Mouse (Mus musculus) limb, embryonic 14.5 days (tissue): ENCODE data around the gene Slamf6. TPM values are rescaled to one million over a fixed set of nuclear protein-coding genes. Genes with fewer than 3 reads are reported as not detected.

ENCODE experiments used
- ATAC-seq: fragments of 200-750 bp; cut with Nextera tagmentation; 2 replicates; pipeline ENCODE4 v1.8.0; 2017; ENCODE audit warnings: low read depth, moderate number of reproducible peaks, moderate TSS enrichment; ENCODE audit not compliant: low FRiP score
- DNase-seq: peaks from one replicate; pipeline ENCODE4 v3.0.0-alpha.2; 2015; ENCODE audit warnings: low spot score
- H3K27ac ChIP-seq: fragments of 300-500 bp; sonication (generic); replicated peaks from 2 replicates; pipeline ENCODE4 v1.5.1; 2014; ENCODE audit warnings: low read depth, mild to moderate bottlenecking, low read length, moderate library complexity, mixed read lengths
- H3K27me3 ChIP-seq: fragments of 300-500 bp; sonication (generic); 2 replicates; pipeline ENCODE4 v1.6.1; 2014; ENCODE audit warnings: low read length, mixed read lengths; ENCODE audit not compliant: control insufficient read depth, insufficient read depth
- H3K36me3 ChIP-seq: fragments of 300-500 bp; sonication (generic); 2 replicates; pipeline ENCODE4 v1.6.1; 2014; ENCODE audit warnings: mild to moderate bottlenecking, low read length, moderate library complexity, mixed read lengths; ENCODE audit not compliant: control insufficient read depth, insufficient read depth
- H3K4me1 ChIP-seq: fragments of 300-500 bp; sonication (generic); 2 replicates; pipeline ENCODE4 v1.6.1; 2014; ENCODE audit warnings: antibody characterized with exemption, low read length, mixed read lengths; ENCODE audit not compliant: control insufficient read depth, insufficient read depth
- H3K4me2 ChIP-seq: fragments of 300-500 bp; sonication (generic); replicated peaks from 2 replicates; pipeline ENCODE4 v1.6.1; 2014; ENCODE audit warnings: low read depth, mild to moderate bottlenecking, low read length, moderate library complexity; ENCODE audit not compliant: severe bottlenecking
- H3K4me3 ChIP-seq: fragments of 300-500 bp; sonication (generic); replicated peaks from 2 replicates; pipeline ENCODE4 v1.5.1; 2014; ENCODE audit warnings: low read length
- H3K9ac ChIP-seq: fragments of 300-500 bp; sonication (generic); 2 replicates; pipeline ENCODE4 v1.6.1; 2014; ENCODE audit warnings: mild to moderate bottlenecking, low read depth, low read length, moderate library complexity; ENCODE audit not compliant: severe bottlenecking
- H3K9me3 ChIP-seq: fragments of 300-500 bp; sonication (generic); 2 replicates; pipeline ENCODE4 v1.6.1; 2016; ENCODE audit warnings: low read length; ENCODE audit not compliant: control insufficient read depth
- POLR2A ChIP-seq: fragments of 200-500 bp; IDR thresholded peaks from 2 replicates; pipeline ENCODE4 v1.8.0; 2012; ENCODE audit warnings: inconsistent platforms, mild to moderate bottlenecking, moderate library complexity, borderline replicate concordance; ENCODE audit not compliant: insufficient read depth, insufficient read length; ENCODE audit errors: extremely low read depth
- WGBS: fragments of 180-500 bp; shearing (Covaris S2); extraction: QIAGEN DNeasy Blood & Tissue Kit; methylation state at CpG from one replicate; pipeline ENCODE4 v1.1.7; 2014; 5-methylcytosine and 5-hydroxymethylcytosine counted together
- polyA plus RNA-seq, 2 experiments: library from polyadenylated mRNA; depleted of rRNA in 1 of 2; stranded (reverse) in 1 of 2; unstranded in 1 of 2; fragments of >200 nt; fragmentation: Nextera tagmentation in 1 of 2; extraction: Ambion mirVana in 1 of 2; gene quantifications; 2 replicates each; pipeline versions ENCODE4 v1.2.1 to v1.2.3; 2012 to 2014

The Slamf6 gene
- polyA plus RNA-seq, 2 experiments, result 0.11 to 0.32 TPM

- no peak overlapping the region for H3K9ac ChIP-seq
- ATAC-seq (no peak), DNase-seq (no peak)
- H3K27ac ChIP-seq, result no peak overlapping the region
- H3K27me3 ChIP-seq, result no peaks in the 10 kb centered on the region
- no peak for TF ChIP-seq POLR2A
- H3K4me2 ChIP-seq, result no peak overlapping the region
- H3K4me3 ChIP-seq, result no peak overlapping the region
- no peaks in the 10 kb centered on the region for H3K4me1 ChIP-seq
- H3K9me3 ChIP-seq, result no peaks in the 10 kb centered on the region
- 75% methylated on average over 6 of the region's 6 CpGs for WGBS
- no peaks in the 10 kb centered on the region for H3K36me3 ChIP-seq
Observed at GRCm38 (mm10) chr1:171946447-171946995, 29.2 kb downstream of the Slamf6 start.

DNA sequence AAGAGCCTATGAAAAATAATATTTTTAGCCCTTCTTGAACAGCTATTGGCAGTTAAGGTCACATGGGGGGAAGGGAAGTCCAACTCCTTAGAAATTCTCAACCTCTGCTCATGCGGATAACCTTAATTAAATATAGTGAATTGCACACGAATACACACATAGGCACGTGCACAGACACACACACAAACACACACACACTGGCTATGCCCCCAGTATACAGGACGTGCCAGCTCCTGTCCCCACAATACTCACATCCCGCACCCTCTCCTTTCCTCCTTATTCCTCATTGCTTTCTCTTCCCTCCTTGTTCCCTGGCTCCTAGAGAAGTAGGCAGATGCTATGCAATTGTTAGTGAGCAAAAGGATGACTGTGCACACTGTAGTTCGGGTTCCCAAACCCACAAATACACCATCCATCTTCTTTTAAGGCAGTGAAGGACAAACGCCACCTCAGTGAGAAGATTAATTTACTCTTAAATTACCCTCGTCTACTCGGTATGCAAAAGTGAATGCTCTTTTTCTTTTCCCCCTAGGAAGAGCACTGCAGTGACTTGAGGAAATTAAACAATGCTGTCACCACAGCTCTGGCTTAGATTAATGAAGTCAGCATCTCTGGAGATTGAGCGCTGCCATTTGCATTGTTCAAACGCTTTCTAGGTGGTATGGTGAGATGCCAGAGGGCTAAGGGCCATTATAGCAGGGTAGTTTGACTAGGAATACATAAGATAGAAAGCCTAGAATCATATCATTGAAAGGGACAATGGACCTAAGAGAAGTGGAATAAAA, 31.0 kb downstream of the Slamf6 start:
- no peak for TF ChIP-seq POLR2A
- no peaks in the 10 kb centered on the region for H3K4me1 ChIP-seq
- no peak for DNase-seq
- no peak overlapping the region for H3K27ac ChIP-seq
- no peak overlapping the region for H3K4me2 ChIP-seq
- H3K27me3 ChIP-seq, result no peaks in the 10 kb centered on the region
- no peaks in the 10 kb centered on the region for H3K36me3 ChIP-seq
- WGBS, result 74% methylated on average over 11 of the region's 11 CpGs
- H3K4me3 ChIP-seq, result no peak overlapping the region
- no peak for ATAC-seq
- no peak overlapping the region for H3K9ac ChIP-seq
- H3K9me3 ChIP-seq, result no peaks in the 10 kb centered on the region

GRCm38 (mm10) chr1:171948946-171949508, 31.7 kb downstream of the Slamf6 start:
- 88% methylated on average over 6 of the region's 6 CpGs for WGBS
- no peak for DNase-seq

GRCm38 (mm10) chr1:171955071-171955470, 37.8 kb downstream of the Slamf6 start:
- H3K27me3 ChIP-seq, result no peaks in the 10 kb centered on the region
- no peak overlapping the region for H3K4me2 ChIP-seq
- 73% methylated on average over 6 of the region's 6 CpGs for WGBS
- H3K4me1 ChIP-seq, result no peaks in the 10 kb centered on the region
- no peaks in the 10 kb centered on the region for H3K9me3 ChIP-seq
- no peak overlapping the region for H3K9ac ChIP-seq
- no peak overlapping the region for H3K27ac ChIP-seq
- no peaks in the 10 kb centered on the region for H3K36me3 ChIP-seq
- no peak for TF ChIP-seq POLR2A
- ATAC-seq (no peak), DNase-seq (no peak)
- no peak overlapping the region for H3K4me3 ChIP-seq

More at GRCm38 (mm10) chr1:171948946-171949508, 31.7 kb downstream of the Slamf6 start:
- no peak for ATAC-seq
- no peak overlapping the region for H3K9ac ChIP-seq
- H3K4me3 ChIP-seq, result no peak overlapping the region
- no peaks in the 10 kb centered on the region for H3K4me1 ChIP-seq
- H3K27ac ChIP-seq, result no peak overlapping the region
- no peak for TF ChIP-seq POLR2A
- H3K4me2 ChIP-seq, result no peak overlapping the region
- H3K36me3 ChIP-seq, result no peaks in the 10 kb centered on the region
- H3K9me3 ChIP-seq, result no peaks in the 10 kb centered on the region
- no peaks in the 10 kb centered on the region for H3K27me3 ChIP-seq

DNA sequence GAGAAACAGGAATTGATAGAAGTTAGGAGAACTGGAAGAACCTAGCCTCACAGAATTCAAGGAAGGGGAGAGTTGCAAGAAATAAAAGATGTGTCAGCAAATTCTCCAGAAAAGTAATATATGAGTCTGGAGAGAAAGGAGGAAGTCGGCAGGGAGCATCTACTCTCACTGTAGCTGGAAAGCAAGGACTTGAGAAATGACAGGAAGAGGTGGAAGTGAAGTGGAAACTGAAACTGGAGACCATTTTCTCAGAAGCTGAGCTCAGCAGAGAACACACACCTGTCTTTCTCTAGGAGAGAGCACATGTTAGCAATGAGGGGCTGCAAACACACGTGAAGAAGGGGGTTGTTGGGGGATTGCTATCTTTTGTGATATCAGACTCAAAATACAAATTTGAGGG, 40.1 kb downstream of the Slamf6 start:
- Histone ChIP-seq H3K27me3 (no peaks in the 10 kb centered on the region), H3K9me3 (no peaks in the 10 kb centered on the region), H3K4me3 (no peak overlapping the region), H3K36me3 (no peaks in the 10 kb centered on the region), H3K4me1 (no peaks in the 10 kb centered on the region), H3K27ac (no peak overlapping the region), H3K9ac (no peak overlapping the region), H3K4me2 (no peak overlapping the region)
- WGBS, result 62% methylated on average over 2 of the region's 2 CpGs
- ATAC-seq (no peak), DNase-seq (no peak)
- no peak for TF ChIP-seq POLR2A
